ENCODE assay signal across 13 mouse cellular contexts in genomic region chr12:75771410-75771809, GRCm38 (mm10).
"Had no signal": no experiment of that assay in that cellular context is flagged by ENCODE, and none has a peak within 500 bp of the region (broad histone marks: within the 10 kb centered on the region; RNA-seq: fewer than 3 reads in every experiment).

No protein-coding gene starts in this region.

- H3K36me3 ChIP-seq: liver, embryonic 13.5 days; midbrain, embryonic 10.5 days; midbrain, embryonic 13.5 days had no signal

- H3K27ac ChIP-seq: left cerebral cortex, adult 2 months; liver, embryonic 13.5 days; midbrain, embryonic 10.5 days; midbrain, embryonic 13.5 days had no signal

- H3K4me1 ChIP-seq: midbrain, embryonic 13.5 days had no signal

- H3K4me2 ChIP-seq: liver, embryonic 13.5 days; midbrain, embryonic 13.5 days had no signal

- DNase-seq: kidney, adult 18-20 months; kidney, postnatal 10 days; kidney, postnatal 36 days; layer of hippocampus, postnatal 36 days; liver, embryonic 13.5 days; lung, adult 2 months; lung, postnatal 14 days; lung, postnatal 4 days; thymus, adult 18-20 months; thymus, postnatal 36 days had no signal

- ATAC-seq: midbrain, embryonic 13.5 days had no signal

- H3K27me3 ChIP-seq: liver, embryonic 13.5 days; midbrain, embryonic 13.5 days had no signal

- H3K9ac ChIP-seq: liver, embryonic 13.5 days; midbrain, embryonic 13.5 days had no signal

- H3K4me3 ChIP-seq: left cerebral cortex, adult 2 months; liver, embryonic 13.5 days; midbrain, embryonic 10.5 days; midbrain, embryonic 13.5 days had no signal

- H3K9me3 ChIP-seq: liver, embryonic 13.5 days; midbrain, embryonic 13.5 days had no signal
